Mouse (Mus musculus) cerebellum, adult 9-10 months (tissue): ENCODE measurements around the gene Aimp2.

Source experiments
- DNase-seq: peaks from one replicate; pipeline ENCODE4 v3.0.0; 2022

Aimp2 gene

GRCm38 (mm10) chr5:143897635-143898330 is 11.9 kb downstream of the Aimp2 start, which contains the start of gene Ankrd61:
Gene Ankrd61 (minus strand): TSS chr5:143897685.
- no peak for DNase-seq

GRCm38 (mm10) chr5:143893396-143893795 is 16.3 kb downstream of the Aimp2 start:
- no peak for DNase-seq

- no peak for DNase-seq
Observed at GRCm38 (mm10) chr5:143892255-143892886, 17.3 kb downstream of the Aimp2 start.

GRCm38 (mm10) chr5:143890741-143891140 is 18.9 kb downstream of the Aimp2 start:
- no peak for DNase-seq

- DNase-seq = no peak
Observed at GRCm38 (mm10) chr5:143885274-143885673, 24.4 kb downstream of the Aimp2 start.

- DNase-seq = no peak
Observed at GRCm38 (mm10) chr5:143874571-143874970, 35.1 kb downstream of the Aimp2 start.

- DNase-seq = no peak
Observed at GRCm38 (mm10) chr5:143871547-143872169, 38.0 kb downstream of the Aimp2 start.
